ENCODE assay signal across 8 mouse cellular contexts in the genomic region with DNA sequence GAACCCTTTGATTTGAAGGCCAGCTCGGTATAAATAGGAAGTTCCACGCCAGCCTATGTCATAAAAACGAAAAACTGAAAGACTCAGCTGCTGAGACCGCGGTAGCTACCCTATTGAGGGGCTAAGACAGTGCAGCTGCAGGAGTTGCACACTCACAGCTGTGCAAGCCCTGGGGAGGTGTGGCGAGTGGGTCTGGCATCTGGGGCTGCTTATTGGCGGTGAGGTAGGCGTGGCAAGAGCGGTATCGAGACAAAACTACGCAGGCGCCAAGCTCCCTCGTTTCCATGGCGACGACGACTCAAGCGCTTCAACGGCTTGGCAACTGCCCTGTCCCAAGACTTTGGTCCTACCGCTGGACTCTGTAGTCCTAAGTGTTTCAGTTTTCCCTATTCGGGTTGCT. TPM values are rescaled to one million over a fixed set of nuclear protein-coding genes. Genes with fewer than 3 reads are reported as not detected.
A peak's percentile ranks its signal among the peaks of the same experiment; 100 is the strongest.
DNase-seq lines count a peak whose midpoint lies in the region; ATAC-seq and TF ChIP-seq lines count a peak whose summit lies in the region.

A gene (plus strand): TSS at position 273 of the 400 bp plus-strand sequence.

- H3K9me3 ChIP-seq in forebrain, embryonic 12.5 days, result no peaks in the 10 kb centered on the region
- H3K9me3 ChIP-seq in heart, embryonic 15.5 days (replicated peaks), result no peaks in the 10 kb centered on the region
- H3K9me3 ChIP-seq in liver, embryonic 12.5 days (replicated peaks), result no peaks in the 10 kb centered on the region
- no peaks in the 10 kb centered on the region for H3K9me3 ChIP-seq in stomach, embryonic 14.5 days (ENCODE audit: control insufficient read depth, low read depth, low read length)

- ATAC-seq in forebrain, embryonic 12.5 days (ENCODE audit: low FRiP score), result peak; percentile 72
- peak; percentile 33; the same call in 1 of the 2 replicates for ATAC-seq in heart, embryonic 15.5 days (replicated peaks; ENCODE audit: insufficient number of reproducible peaks, insufficient read depth, low FRiP score, low read depth)
- ATAC-seq in liver, embryonic 12.5 days, result peak; percentile 71
- ATAC-seq in stomach, embryonic 14.5 days (ENCODE audit: insufficient number of reproducible peaks, insufficient read depth, low FRiP score, low read depth), result peak; percentile 65; the same call in 1 of the 2 replicates

- peaks cover 15% of the 10 kb centered on the region for H3K36me3 ChIP-seq in forebrain, embryonic 12.5 days (replicated peaks)
- H3K36me3 ChIP-seq in heart, embryonic 15.5 days, result peaks cover 8% of the 10 kb centered on the region; the same call in 1 of the 2 replicates
- H3K36me3 ChIP-seq in liver, embryonic 12.5 days, result peaks cover 21% of the 10 kb centered on the region
- H3K36me3 ChIP-seq in myocyte (ENCODE audit: control insufficient read depth, insufficient read depth), result no peaks in the 10 kb centered on the region
- H3K36me3 ChIP-seq in stomach, embryonic 14.5 days (ENCODE audit: control insufficient read depth, insufficient read depth, low read length), result peaks cover 16% of the 10 kb centered on the region

- WGBS in forebrain, embryonic 12.5 days, result 5% methylated on average over 20 of the region's 20 CpGs
- 3% methylated on average over 20 of the region's 20 CpGs for WGBS in heart, embryonic 15.5 days
- 4% methylated on average over 20 of the region's 20 CpGs for WGBS in liver, embryonic 12.5 days (ENCODE audit: insufficient replicate concordance)
- 3% methylated on average over 20 of the region's 20 CpGs for WGBS in stomach, embryonic 14.5 days

- peaks cover 44% of the 10 kb centered on the region for H3K27me3 ChIP-seq in forebrain, embryonic 12.5 days
- H3K27me3 ChIP-seq in heart, embryonic 15.5 days, result peaks cover 18% of the 10 kb centered on the region; the same call in 1 of the 2 replicates
- peaks cover 40% of the 10 kb centered on the region for H3K27me3 ChIP-seq in liver, embryonic 12.5 days (replicated peaks)
- H3K27me3 ChIP-seq in myocyte (ENCODE audit: control insufficient read depth, insufficient read depth, insufficient read length), result no peaks in the 10 kb centered on the region
- H3K27me3 ChIP-seq in stomach, embryonic 14.5 days (ENCODE audit: control insufficient read depth, insufficient read depth, low read length), result no peaks in the 10 kb centered on the region

- H3K4me2 ChIP-seq in forebrain, embryonic 12.5 days, result peak within 1 kb of the TSS; percentile 51
- peak within 1 kb of the TSS; percentile 58 for H3K4me2 ChIP-seq in heart, embryonic 15.5 days
- H3K4me2 ChIP-seq in liver, embryonic 12.5 days, result peak within 1 kb of the TSS; percentile 64
- peak within 1 kb of the TSS; percentile 63 for H3K4me2 ChIP-seq in myocyte (ENCODE audit: low read depth)
- peak within 1 kb of the TSS; percentile 39 for H3K4me2 ChIP-seq in stomach, embryonic 14.5 days (replicated peaks; ENCODE audit: low read depth, low read length)

- DNase-seq in A20 (ENCODE audit: low read depth, low spot score), result peak; percentile 94
- peak; percentile 96 for DNase-seq in adrenal gland, postnatal 14 days
- peak; percentile 96 for DNase-seq in kidney, postnatal 10 days

- no peak within 1 kb of the TSS for H3ac ChIP-seq in myocyte (ENCODE audit: control insufficient read depth, insufficient read length)

- TF ChIP-seq POLR2A in myocyte (IDR thresholded peaks at IDR 0.05; ENCODE audit: insufficient read length, low read depth), result no peak

- peak within 1 kb of the TSS; percentile 71 for H3K27ac ChIP-seq in forebrain, embryonic 12.5 days
- H3K27ac ChIP-seq in heart, embryonic 15.5 days, result 0 out of 2 replicates have a peak within 1 kb of the TSS, but pooled peaks have one; percentile 11
- no peak within 1 kb of the TSS for H3K27ac ChIP-seq in liver, embryonic 12.5 days
- H3K27ac ChIP-seq in stomach, embryonic 14.5 days (ENCODE audit: low read length), result no peak within 1 kb of the TSS

- H3K9ac ChIP-seq in forebrain, embryonic 12.5 days, result peak within 1 kb of the TSS; percentile 40; the same call in 1 of the 2 replicates
- 0 out of 2 replicates have a peak within 1 kb of the TSS, but pooled peaks have one; percentile 7 for H3K9ac ChIP-seq in heart, embryonic 15.5 days
- H3K9ac ChIP-seq in liver, embryonic 12.5 days, result no peak within 1 kb of the TSS; the same call in 1 of the 2 replicates
- H3K9ac ChIP-seq in stomach, embryonic 14.5 days (replicated peaks; ENCODE audit: low read depth, low read length), result no peak within 1 kb of the TSS

- H3K79me2 ChIP-seq in myocyte (ENCODE audit: control insufficient read depth, insufficient read depth), result no peaks in the 10 kb centered on the region

- peaks cover 37% of the 10 kb centered on the region for H3K4me1 ChIP-seq in forebrain, embryonic 12.5 days
- H3K4me1 ChIP-seq in heart, embryonic 15.5 days (replicated peaks), result peaks cover 44% of the 10 kb centered on the region
- peaks cover 60% of the 10 kb centered on the region for H3K4me1 ChIP-seq in liver, embryonic 12.5 days
- peaks cover 23% of the 10 kb centered on the region for H3K4me1 ChIP-seq in stomach, embryonic 14.5 days (ENCODE audit: control insufficient read depth, insufficient read depth, low read length)

- H3K4me3 ChIP-seq in forebrain, embryonic 12.5 days (replicated peaks), result peak within 1 kb of the TSS; percentile 23
- peak within 1 kb of the TSS; percentile 26 for H3K4me3 ChIP-seq in heart, embryonic 15.5 days
- H3K4me3 ChIP-seq in liver, embryonic 12.5 days, result peak within 1 kb of the TSS; percentile 16; the same call in 1 of the 2 replicates
- no peak within 1 kb of the TSS for H3K4me3 ChIP-seq in myocyte
- no peak within 1 kb of the TSS for H3K4me3 ChIP-seq in stomach, embryonic 14.5 days (ENCODE audit: low read depth, low read length)

TF ChIP-seq in myocyte, 11 proteins besides CTCF, POLR2A, EP300 and RAD21:
- TF ChIP-seq MYOD1 (IDR thresholded peaks at IDR 0.05; ENCODE audit: control insufficient read depth in 1 of 3, insufficient read length in 2 of 3, low read depth in 2 of 3) (peak in 2 of 3 experiments; percentile 54 to 60), MYOG (IDR thresholded peaks at IDR 0.05; ENCODE audit: control insufficient read depth in 1 of 3, insufficient read depth in 1 of 3, insufficient read length in 2 of 3, low read depth in 2 of 3) (peak in 2 of 3 experiments; percentile 21 to 38), MAX (IDR thresholded peaks at IDR 0.05; ENCODE audit: low read depth) (no peak), USF1 (IDR thresholded peaks at IDR 0.05; ENCODE audit: low read depth) (no peak)

RNA-seq across cellular contexts. Expression of the gene that starts here (rescaled TPM):
- 0.19 and 0.38 TPM in 2 replicates for total RNA-seq in adrenal gland, postnatal 14 days (2021)
- polyA plus RNA-seq in forebrain, embryonic 12.5 days (2016; fragmentation: Nextera tagmentation; extraction: Ambion mirVana), result 1.0 and 2.2 TPM in 2 replicates
- 0.40 and 1.7 TPM in 2 replicates for polyA plus RNA-seq in heart, embryonic 15.5 days (2015; fragmentation: Nextera tagmentation; extraction: Ambion mirVana)
- polyA plus RNA-seq in liver, embryonic 12.5 days (2016; fragmentation: Nextera tagmentation; extraction: Ambion mirVana), result not detected in 2 replicates
- 0.52 TPM for polyA plus RNA-seq in myocyte (2012; fragmentation: generic; extraction: Trizol)
- polyA plus RNA-seq in stomach, embryonic 14.5 days (2014; fragmentation: Nextera tagmentation; extraction: Ambion mirVana), result 0.52 and 0.74 TPM in 2 replicates

Comparison
In these comparisons a context has a peak if more than half of its experiments do, and no peak if none do; other contexts are left out.
1. Peak in DNase-seq in adrenal gland, postnatal 14 days; RNA of the gene not detected or under 1 TPM.
2. Peak in ATAC-seq, H3K4me3 ChIP-seq and H3K4me2 ChIP-seq in liver, embryonic 12.5 days; RNA of the gene not detected or under 1 TPM.
3. Peak in ATAC-seq and H3K4me2 ChIP-seq in stomach, embryonic 14.5 days; RNA of the gene not detected or under 1 TPM.
4. H3K27ac ChIP-seq: peak in forebrain, embryonic 12.5 days (single experiment) and heart, embryonic 15.5 days (single experiment); none in liver, embryonic 12.5 days (single experiment) and stomach, embryonic 14.5 days (single experiment).
5. H3K4me3 ChIP-seq: peak in forebrain, embryonic 12.5 days (single experiment) and heart, embryonic 15.5 days (single experiment); none in myocyte (single experiment) and stomach, embryonic 14.5 days (single experiment).
6. H3K9ac ChIP-seq: peak in forebrain, embryonic 12.5 days (single experiment) and heart, embryonic 15.5 days (single experiment); none in liver, embryonic 12.5 days (single experiment) and stomach, embryonic 14.5 days (single experiment).
7. Peak in every context shown above with its lines, with median percentiles within 50 percentile points of each other: DNase-seq, ATAC-seq and H3K4me2 ChIP-seq.